Mouse (Mus musculus) liver, embryonic 14.5 days (tissue): ENCODE data around the gene E2f8.

Experiments
- CTCF ChIP-seq: IDR thresholded peaks from 2 replicates; pipeline ENCODE4 v1.5.1; 2016; ENCODE audit warnings: antibody characterized with exemption, low read depth, control low read depth
- EP300 ChIP-seq: IDR thresholded peaks from 2 replicates; pipeline ENCODE4 v1.6.1; 2016; ENCODE audit warnings: antibody characterized with exemption, low read depth

DNA sequence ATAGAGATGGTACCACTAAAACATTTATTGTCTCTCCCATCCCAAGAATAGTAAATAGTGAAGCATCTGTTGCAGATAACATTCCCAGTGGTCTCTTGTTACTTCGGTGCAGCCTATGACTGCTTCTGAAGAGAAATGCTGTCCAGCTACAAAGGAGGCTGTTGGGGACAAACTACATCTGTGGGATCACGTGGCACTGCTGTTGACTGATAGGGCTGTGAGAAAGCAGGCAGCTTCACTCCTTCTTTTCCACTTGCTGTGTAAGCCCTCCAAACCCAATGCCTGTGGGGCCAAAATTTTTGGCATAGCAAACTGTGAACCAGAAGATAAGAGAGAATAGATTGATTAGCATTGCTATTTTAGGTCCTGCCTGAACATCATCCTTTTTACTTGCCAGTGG lies 51.0 kb downstream of the E2f8 start:
- TF ChIP-seq CTCF (no peak), EP300 (no peak)
